Mouse (Mus musculus) megakaryocyte-erythroid progenitor cell, adult 5 weeks (primary cell): ENCODE results near the gene Fam83c. TPM values are rescaled to one million over a fixed set of nuclear protein-coding genes. Genes with fewer than 3 reads are reported as not detected.

Experiments
- polyA plus RNA-seq: library from polyadenylated mRNA; stranded (reverse); fragments of >175 nt; gene quantifications from 2 replicates; pipeline ENCODE4 v1.2.3, GENCODE M21; 2012

The Fam83c gene
- 0.05 TPM in 1 of 2 replicates, not detected in the other for polyA plus RNA-seq

DNA sequence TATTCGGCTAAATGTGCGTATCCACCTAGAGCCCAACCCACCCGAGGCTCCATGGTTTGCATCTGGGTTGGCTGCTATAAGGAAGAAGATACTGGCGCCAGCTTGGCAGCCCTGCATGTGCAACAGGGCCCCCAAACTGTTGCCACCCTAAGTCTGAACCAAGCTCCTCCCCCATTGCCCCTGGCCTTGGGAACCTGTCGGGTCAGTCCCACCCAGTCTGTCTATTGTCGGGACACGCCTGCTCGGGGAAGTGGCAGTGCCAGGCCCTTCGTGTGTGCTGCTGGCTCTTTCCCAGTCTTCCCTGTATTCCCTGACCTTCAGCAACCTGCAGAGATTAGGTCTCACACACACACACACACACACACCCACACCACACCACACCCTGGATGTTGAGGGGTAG, at the start of gene Fam83c:
TSS of gene Fam83c (minus strand) at position 123 of the 400 bp plus-strand sequence.

GRCm38 (mm10) chr2:155826630-155827424, 7.8 kb downstream of the Fam83c start, which contains the start of gene Eif6:
Gene Eif6, minus strand, starts transcription at chr2:155826925.

GRCm38 (mm10) chr2:155819392-155819448, 15.4 kb downstream of the Fam83c start, which contains the start of gene BC029722:
Gene BC029722, minus strand, starts transcription at chr2:155819426.

Other genes starting within 250 kb of the Fam83c start
- 16.0 and 16.6 TPM in 2 replicates for gene Gss, start 242.0 kb downstream of the Fam83c start, polyA plus RNA-seq
- gene Myh7b, start 223.6 kb downstream of the Fam83c start, polyA plus RNA-seq: 0.11 and 0.34 TPM in 2 replicates
- gene Trpc4ap, start 142.5 kb downstream of the Fam83c start, polyA plus RNA-seq: 90.8 and 99.6 TPM in 2 replicates
- 103 and 158 TPM in 2 replicates for gene Edem2, start 105.4 kb downstream of the Fam83c start, polyA plus RNA-seq
- gene Gm17581, start 99.0 kb downstream of the Fam83c start, polyA plus RNA-seq: not detected in 2 replicates
- 2.4 and 2.9 TPM in 2 replicates for gene Procr, start 83.7 kb downstream of the Fam83c start, polyA plus RNA-seq
- gene Mmp24, start 59.5 kb downstream of the Fam83c start, polyA plus RNA-seq: 0.02 TPM in 1 of 2 replicates, not detected in the other
- 29.8 and 30.1 TPM in 2 replicates for gene BC029722, start 15.4 kb downstream of the Fam83c start, polyA plus RNA-seq
- 253 and 257 TPM in 2 replicates for gene Eif6, start 7.9 kb downstream of the Fam83c start, polyA plus RNA-seq
- gene Uqcc1, start 95.5 kb upstream of the Fam83c start, polyA plus RNA-seq: 6.4 and 7.2 TPM in 2 replicates
- not detected in 2 replicates for gene Gm15557, start 105.9 kb upstream of the Fam83c start, polyA plus RNA-seq
- not detected in 2 replicates for gene Gdf5, start 110.5 kb upstream of the Fam83c start, polyA plus RNA-seq
- gene Cep250, start 121.6 kb upstream of the Fam83c start, polyA plus RNA-seq: 24.5 and 39.8 TPM in 2 replicates
- gene 6430550D23Rik, start 173.1 kb upstream of the Fam83c start, polyA plus RNA-seq: 0.38 and 1.4 TPM in 2 replicates
- 64.6 and 80.7 TPM in 2 replicates for gene Ergic3, start 173.2 kb upstream of the Fam83c start, polyA plus RNA-seq
- 0.03 TPM in 1 of 2 replicates, not detected in the other for gene Fer1l4, start 218.1 kb upstream of the Fam83c start, polyA plus RNA-seq
- 3.5 and 5.3 TPM in 2 replicates for gene Spag4, start 230.3 kb upstream of the Fam83c start, polyA plus RNA-seq